Mouse (Mus musculus): ENCODE measurements at regions not wholly inside any gene's neighbourhood (a gene's known extent, or its start where the extent isn't known, plus 50 kb on each side); places are given as distances from the start of the nearest gene placed in this dataset.

DNA sequence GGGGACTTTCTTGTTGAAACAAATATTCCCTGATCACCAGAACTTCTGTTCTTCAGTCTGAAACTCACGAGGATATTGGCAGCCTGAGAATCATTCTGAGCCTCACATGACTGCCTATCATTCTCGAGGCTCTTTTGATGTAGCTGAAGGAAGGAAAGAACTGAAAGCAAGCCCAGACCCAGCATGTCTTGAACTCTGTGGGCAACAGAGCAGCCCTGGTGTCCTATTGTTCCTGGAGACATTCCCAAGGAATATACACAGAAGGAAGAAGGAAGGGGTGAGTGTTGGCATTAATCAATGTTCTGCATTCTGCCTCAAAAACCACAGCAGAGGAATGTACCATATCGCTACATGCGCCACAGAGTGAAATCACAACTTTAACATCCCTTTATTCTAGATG lies 449.4 kb upstream of the Gm10306 start:
- 84% methylated on average over 4 of the region's 4 CpGs for WGBS

GRCm38 (mm10) chr4:94116881-94117280 lies 439.5 kb upstream of the Gm10306 start:
- no peak overlapping the region for H3K27ac ChIP-seq (replicated peaks)
- no peaks in the 10 kb centered on the region for H3K36me3 ChIP-seq
- no peak overlapping the region for H3K4me2 ChIP-seq (replicated peaks)
- 74% methylated on average over 3 of the region's 3 CpGs for WGBS
- no peak overlapping the region for H3K9ac ChIP-seq (replicated peaks)
- H3K4me1 ChIP-seq, result no peaks in the 10 kb centered on the region
- no peaks in the 10 kb centered on the region for H3K27me3 ChIP-seq
- H3K9me3 ChIP-seq, result no peaks in the 10 kb centered on the region
- no peak overlapping the region for H3K4me3 ChIP-seq
- no peak for ATAC-seq (ENCODE audit: low FRiP score, low read depth)

More for the DNA sequence above, 449.4 kb upstream of the Gm10306 start:
- Histone ChIP-seq H3K27me3 (no peaks in the 10 kb centered on the region), H3K27ac (replicated peaks) (no peak overlapping the region), H3K9me3 (no peaks in the 10 kb centered on the region), H3K4me1 (no peaks in the 10 kb centered on the region), H3K4me3 (no peak overlapping the region), H3K9ac (replicated peaks) (no peak overlapping the region), H3K36me3 (no peaks in the 10 kb centered on the region), H3K4me2 (replicated peaks) (no peak overlapping the region)
- no peak for ATAC-seq (ENCODE audit: low FRiP score, low read depth)

GRCm38 (mm10) chr4:94124177-94124576 lies 432.2 kb upstream of the Gm10306 start:
- WGBS, result 83% methylated on average over 14 of the region's 14 CpGs
- H3K4me1 ChIP-seq, result no peaks in the 10 kb centered on the region
- H3K36me3 ChIP-seq, result no peaks in the 10 kb centered on the region
- no peak overlapping the region for H3K27ac ChIP-seq (replicated peaks)
- no peak overlapping the region for H3K4me2 ChIP-seq (replicated peaks)
- H3K27me3 ChIP-seq, result no peaks in the 10 kb centered on the region
- ATAC-seq (ENCODE audit: low FRiP score, low read depth), result no peak
- no peaks in the 10 kb centered on the region for H3K9me3 ChIP-seq
- H3K4me3 ChIP-seq, result no peak overlapping the region
- no peak overlapping the region for H3K9ac ChIP-seq (replicated peaks)

- Histone ChIP-seq H3K27ac (replicated peaks) (no peak overlapping the region), H3K4me2 (replicated peaks) (no peak overlapping the region), H3K27me3 (no peaks in the 10 kb centered on the region), H3K4me3 (no peak overlapping the region), H3K9me3 (no peaks in the 10 kb centered on the region), H3K9ac (replicated peaks) (no peak overlapping the region), H3K36me3 (no peaks in the 10 kb centered on the region), H3K4me1 (no peaks in the 10 kb centered on the region)
- WGBS, result 82% methylated on average over 2 of the region's 2 CpGs
- ATAC-seq (ENCODE audit: low FRiP score, low read depth), result no peak
Measured at GRCm38 (mm10) chr4:94137921-94138320, 418.4 kb upstream of the Gm10306 start.

GRCm38 (mm10) chr4:94144901-94145801 lies 411.2 kb upstream of the Gm10306 start:
- no peaks in the 10 kb centered on the region for H3K27me3 ChIP-seq
- no peaks in the 10 kb centered on the region for H3K36me3 ChIP-seq
- peak; percentile 61 for ATAC-seq (ENCODE audit: low FRiP score, low read depth)
- peaks cover 10% of the 10 kb centered on the region; the same call in 1 of the 2 replicates for H3K4me1 ChIP-seq
- H3K27ac ChIP-seq (replicated peaks), result no peak overlapping the region
- H3K4me3 ChIP-seq, result no peak overlapping the region
- peak overlapping the region; percentile 21 for H3K4me2 ChIP-seq (replicated peaks)
- 19% methylated on average over 7 of the region's 7 CpGs for WGBS
- no peak overlapping the region for H3K9ac ChIP-seq (replicated peaks)
- H3K9me3 ChIP-seq, result no peaks in the 10 kb centered on the region

- Histone ChIP-seq H3K36me3 (no peaks in the 10 kb centered on the region), H3K27ac (replicated peaks) (no peak overlapping the region), H3K9me3 (no peaks in the 10 kb centered on the region), H3K4me2 (replicated peaks) (no peak overlapping the region), H3K9ac (replicated peaks) (no peak overlapping the region), H3K27me3 (no peaks in the 10 kb centered on the region), H3K4me1 (peaks cover 10% of the 10 kb centered on the region; the same call in 1 of the 2 replicates), H3K4me3 (no peak overlapping the region)
- ATAC-seq (ENCODE audit: low FRiP score, low read depth), result no peak
Measured at GRCm38 (mm10) chr4:94147964-94148533, 408.3 kb upstream of the Gm10306 start.

DNA sequence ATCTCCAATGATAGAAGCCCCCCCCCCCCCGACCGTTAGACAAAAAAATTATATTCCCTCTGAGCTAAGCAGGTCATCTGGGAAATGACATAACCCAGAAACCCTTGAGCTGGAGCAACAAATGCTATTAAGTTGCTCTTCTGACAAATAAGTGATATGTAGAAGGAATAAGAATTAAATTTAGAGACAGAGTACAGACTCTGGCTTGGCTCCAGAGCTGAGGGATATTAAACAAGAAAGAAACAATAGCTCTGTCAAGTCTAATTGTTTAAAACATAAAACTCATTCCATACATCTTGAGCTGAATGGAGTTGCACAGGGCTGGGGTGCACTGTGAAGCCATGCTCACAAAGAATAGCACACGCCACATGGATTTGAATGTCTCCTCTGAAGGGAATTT lies 407.3 kb upstream of the Gm10306 start:
- WGBS, result 85% methylated on average over 3 of the region's 3 CpGs
- no peak overlapping the region for H3K4me2 ChIP-seq (replicated peaks)
- no peaks in the 10 kb centered on the region for H3K9me3 ChIP-seq
- peaks cover 10% of the 10 kb centered on the region; the same call in 1 of the 2 replicates for H3K4me1 ChIP-seq
- ATAC-seq (ENCODE audit: low FRiP score, low read depth), result no peak
- H3K36me3 ChIP-seq, result no peaks in the 10 kb centered on the region
- H3K27ac ChIP-seq (replicated peaks), result no peak overlapping the region
- no peak overlapping the region for H3K4me3 ChIP-seq
- H3K27me3 ChIP-seq, result no peaks in the 10 kb centered on the region
- H3K9ac ChIP-seq (replicated peaks), result no peak overlapping the region

DNA sequence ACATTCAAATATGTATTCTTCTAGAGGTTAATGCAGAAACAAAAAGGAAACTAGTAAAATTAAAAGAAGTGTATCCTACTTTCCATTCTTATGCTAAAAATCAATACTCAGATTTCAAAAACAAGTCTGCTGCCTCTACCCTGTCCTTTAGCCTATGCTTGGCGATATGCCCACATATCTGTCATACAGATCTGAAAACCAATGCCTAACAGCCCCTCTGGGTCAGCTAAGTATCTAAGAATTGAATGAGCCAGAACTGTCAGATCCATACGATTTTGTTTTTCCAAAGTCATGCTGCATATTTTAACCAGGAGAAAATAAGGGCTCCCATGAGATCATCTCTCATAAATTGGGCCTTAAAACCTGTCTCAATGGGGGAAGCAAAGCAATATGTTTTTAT lies 395.7 kb upstream of the Gm10306 start:
- Histone ChIP-seq H3K9me3 (no peaks in the 10 kb centered on the region), H3K27ac (replicated peaks) (no peak overlapping the region), H3K4me2 (replicated peaks) (no peak overlapping the region), H3K4me3 (no peak overlapping the region), H3K4me1 (no peaks in the 10 kb centered on the region), H3K36me3 (no peaks in the 10 kb centered on the region), H3K27me3 (no peaks in the 10 kb centered on the region), H3K9ac (replicated peaks) (no peak overlapping the region)
- WGBS, result 78% methylated on average over 2 of the region's 2 CpGs
- ATAC-seq (ENCODE audit: low FRiP score, low read depth), result no peak

DNA sequence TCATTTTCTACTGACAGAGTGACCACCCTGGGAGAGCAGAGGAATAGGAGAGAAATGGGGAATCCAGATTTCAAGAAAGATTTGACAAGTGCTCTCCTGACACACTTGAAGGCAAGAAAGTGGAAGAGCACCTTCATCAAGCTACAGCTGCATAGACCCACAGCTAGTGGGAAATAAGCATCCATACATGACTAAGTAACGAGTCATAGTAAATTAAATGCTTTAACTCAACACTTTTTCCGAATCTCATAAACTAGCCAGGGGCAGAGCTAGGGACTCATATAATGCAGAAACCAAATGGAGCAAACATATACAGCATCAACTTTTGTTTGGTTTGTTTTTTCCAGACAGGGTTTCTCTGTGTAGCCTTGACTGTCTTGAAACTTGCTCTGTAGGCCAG lies 383.2 kb upstream of the Gm10306 start:
- no peaks in the 10 kb centered on the region for H3K4me1 ChIP-seq
- no peaks in the 10 kb centered on the region for H3K36me3 ChIP-seq
- H3K9ac ChIP-seq (replicated peaks), result no peak overlapping the region
- 79% methylated on average over 2 of the region's 2 CpGs for WGBS
- H3K4me3 ChIP-seq, result no peak overlapping the region
- ATAC-seq (ENCODE audit: low FRiP score, low read depth), result no peak
- H3K4me2 ChIP-seq (replicated peaks), result no peak overlapping the region
- no peaks in the 10 kb centered on the region for H3K27me3 ChIP-seq
- H3K27ac ChIP-seq (replicated peaks), result no peak overlapping the region
- no peaks in the 10 kb centered on the region for H3K9me3 ChIP-seq

DNA sequence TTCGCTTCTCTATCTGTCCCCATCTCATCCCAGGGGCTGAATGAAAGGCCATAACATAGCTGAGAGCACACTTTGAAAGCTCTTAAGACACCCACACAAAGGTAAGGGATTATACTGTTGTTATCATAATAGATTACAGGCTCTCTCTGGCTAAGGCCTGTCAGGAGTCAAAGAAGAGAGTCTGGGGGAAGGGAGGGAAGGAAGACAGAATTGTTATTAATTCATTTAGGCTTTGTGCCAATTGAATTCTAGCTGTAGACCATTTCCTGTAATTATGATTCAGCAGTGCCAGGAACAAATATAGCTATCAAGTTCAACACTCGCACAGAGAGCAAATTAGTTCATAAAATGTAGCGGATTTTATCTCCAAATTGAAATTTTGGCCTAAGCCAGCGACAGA lies 369.3 kb upstream of the Gm10306 start:
- no peak for ATAC-seq (ENCODE audit: low FRiP score, low read depth)
- Histone ChIP-seq H3K4me2 (replicated peaks) (no peak overlapping the region), H3K9me3 (no peaks in the 10 kb centered on the region), H3K36me3 (no peaks in the 10 kb centered on the region), H3K4me1 (no peaks in the 10 kb centered on the region), H3K27me3 (no peaks in the 10 kb centered on the region), H3K9ac (replicated peaks) (no peak overlapping the region), H3K27ac (replicated peaks) (no peak overlapping the region), H3K4me3 (no peak overlapping the region)
- WGBS, result 68% methylated on average over 4 of the region's 4 CpGs

DNA sequence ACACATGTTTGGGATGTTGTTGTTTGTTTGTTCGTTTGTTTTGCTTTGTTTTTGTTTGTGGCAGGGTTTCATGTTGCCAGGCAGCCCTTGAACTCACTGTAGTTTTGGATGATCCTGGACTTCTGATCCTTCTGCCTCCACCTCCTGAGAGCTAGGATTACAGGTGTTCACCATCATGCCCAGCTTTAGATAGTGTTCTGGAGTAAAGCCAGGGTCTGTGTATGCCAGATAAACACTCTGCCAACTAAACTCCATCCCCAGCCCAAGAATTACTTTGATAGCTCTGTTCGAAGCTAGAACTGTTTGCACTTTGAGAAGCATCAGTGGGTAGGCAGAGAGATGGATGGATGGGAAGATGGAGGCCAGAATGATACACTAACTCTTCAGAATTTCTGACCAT lies 368.0 kb upstream of the Gm10306 start:
- ATAC-seq (ENCODE audit: low FRiP score, low read depth), result no peak
- WGBS, result 76% methylated on average over 2 of the region's 2 CpGs
- no peak overlapping the region for H3K4me3 ChIP-seq
- no peak overlapping the region for H3K4me2 ChIP-seq (replicated peaks)
- H3K36me3 ChIP-seq, result no peaks in the 10 kb centered on the region
- H3K4me1 ChIP-seq, result no peaks in the 10 kb centered on the region
- H3K9me3 ChIP-seq, result no peaks in the 10 kb centered on the region
- H3K27ac ChIP-seq (replicated peaks), result no peak overlapping the region
- no peaks in the 10 kb centered on the region for H3K27me3 ChIP-seq
- H3K9ac ChIP-seq (replicated peaks), result no peak overlapping the region

DNA sequence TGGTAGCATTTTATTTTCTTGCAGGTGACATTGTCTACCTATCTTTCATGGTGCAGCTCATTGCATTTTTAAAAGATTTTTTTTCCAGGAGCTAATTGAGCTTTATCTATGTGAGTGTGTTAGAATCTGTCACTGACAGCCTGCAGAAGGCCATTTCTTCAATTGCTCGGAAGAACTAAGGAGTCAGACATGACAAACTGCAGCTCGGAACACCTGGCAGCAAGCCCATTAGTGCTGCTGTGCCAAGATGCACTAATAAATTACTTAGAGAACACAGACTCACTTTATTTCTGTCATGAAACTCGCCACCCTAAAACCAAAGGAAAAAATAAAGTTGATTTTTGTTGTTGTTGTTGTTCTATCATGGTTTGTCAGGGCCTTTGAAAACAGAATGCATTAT lies 367.5 kb upstream of the Gm10306 start:
- Histone ChIP-seq H3K4me2 (replicated peaks) (no peak overlapping the region), H3K9me3 (no peaks in the 10 kb centered on the region), H3K27ac (replicated peaks) (no peak overlapping the region), H3K36me3 (no peaks in the 10 kb centered on the region), H3K27me3 (no peaks in the 10 kb centered on the region), H3K4me3 (no peak overlapping the region), H3K9ac (replicated peaks) (no peak overlapping the region), H3K4me1 (no peaks in the 10 kb centered on the region)
- WGBS, result 87% methylated on average over 3 of the region's 3 CpGs
- no peak for ATAC-seq (ENCODE audit: low FRiP score, low read depth)
